Mouse (Mus musculus): Measurements from ENCODE around the gene Sh3bgrl2. TPM values are rescaled to one million over a fixed set of nuclear protein-coding genes. Genes with fewer than 3 reads are reported as not detected.

Sh3bgrl2 gene
- polyA plus RNA-seq, 1 experiment from 2014 or later = 13.2 TPM

GRCm38 (mm10) chr9:83576689-83577057 is 28.5 kb downstream of the Sh3bgrl2 start:
- H3K4me3 ChIP-seq (ENCODE audit: low read depth, low read length) = no peak overlapping the region
- H3K27ac ChIP-seq (ENCODE audit: low read depth, low read length) = no peak overlapping the region
- WGBS = 34% methylated on average over 3 of the region's 3 CpGs
- H3K9ac ChIP-seq (ENCODE audit: low read length) = no peak overlapping the region
- H3K4me2 ChIP-seq (ENCODE audit: low read depth, low read length, severe bottlenecking) = no peak overlapping the region
- no peaks in the 10 kb centered on the region for H3K27me3 ChIP-seq (ENCODE audit: control insufficient read depth, insufficient read depth, low read length)
- DNase-seq (ENCODE audit: low spot score) = peak; percentile 62
- ATAC-seq (replicated peaks; ENCODE audit: low FRiP score) = peak; percentile 67; the same call in 1 of the 2 replicates
- H3K9me3 ChIP-seq (ENCODE audit: control insufficient read depth, low read length) = no peaks in the 10 kb centered on the region
- no peaks in the 10 kb centered on the region for H3K36me3 ChIP-seq (ENCODE audit: control insufficient read depth, insufficient read depth, low read length)
- no peaks in the 10 kb centered on the region; the same call in 1 of the 2 replicates for H3K4me1 ChIP-seq (replicated peaks; ENCODE audit: control insufficient read depth, insufficient read depth, low read length)

- H3K4me2 ChIP-seq (ENCODE audit: low read depth, low read length, severe bottlenecking) = no peak overlapping the region
- no peaks in the 10 kb centered on the region; the same call in 1 of the 2 replicates for H3K4me1 ChIP-seq (replicated peaks; ENCODE audit: control insufficient read depth, insufficient read depth, low read length)
- H3K36me3 ChIP-seq (ENCODE audit: control insufficient read depth, insufficient read depth, low read length) = no peaks in the 10 kb centered on the region
- H3K27me3 ChIP-seq (ENCODE audit: control insufficient read depth, insufficient read depth, low read length) = no peaks in the 10 kb centered on the region
- no peak overlapping the region for H3K9ac ChIP-seq (ENCODE audit: low read length)
- no peaks in the 10 kb centered on the region for H3K9me3 ChIP-seq (ENCODE audit: control insufficient read depth, low read length)
- H3K4me3 ChIP-seq (ENCODE audit: low read depth, low read length) = no peak overlapping the region
- ATAC-seq (replicated peaks; ENCODE audit: low FRiP score) (no peak), DNase-seq (ENCODE audit: low spot score) (peak; percentile 10)
- H3K27ac ChIP-seq (ENCODE audit: low read depth, low read length) = no peak overlapping the region
- 87% methylated on average over 7 of the region's 7 CpGs for WGBS
These were observed 29.1 kb downstream of the Sh3bgrl2 start for GRCm38 (mm10) chr9:83577260-83577659.

GRCm38 (mm10) chr9:83579049-83579448 is 30.9 kb downstream of the Sh3bgrl2 start:
- 90% methylated on average over 4 of the region's 4 CpGs for WGBS

GRCm38 (mm10) chr9:83582748-83583147 is 34.6 kb downstream of the Sh3bgrl2 start:
- DNase-seq (ENCODE audit: low spot score) = no peak
- Histone ChIP-seq H3K36me3 (ENCODE audit: control insufficient read depth, insufficient read depth, low read length) (no peaks in the 10 kb centered on the region), H3K4me3 (ENCODE audit: low read depth, low read length) (no peak overlapping the region), H3K9ac (ENCODE audit: low read length) (no peak overlapping the region), H3K9me3 (ENCODE audit: control insufficient read depth, low read length) (no peaks in the 10 kb centered on the region), H3K4me2 (ENCODE audit: low read depth, low read length, severe bottlenecking) (no peak overlapping the region), H3K4me1 (replicated peaks; ENCODE audit: control insufficient read depth, insufficient read depth, low read length) (no peaks in the 10 kb centered on the region), H3K27me3 (ENCODE audit: control insufficient read depth, insufficient read depth, low read length) (no peaks in the 10 kb centered on the region), H3K27ac (ENCODE audit: low read depth, low read length) (no peak overlapping the region)
- WGBS = 63% methylated on average over 7 of the region's 7 CpGs
- no peak for ATAC-seq (replicated peaks; ENCODE audit: low FRiP score)

More at GRCm38 (mm10) chr9:83579049-83579448, 30.9 kb downstream of the Sh3bgrl2 start:
- Histone ChIP-seq H3K27me3 (ENCODE audit: control insufficient read depth, insufficient read depth, low read length) (no peaks in the 10 kb centered on the region), H3K4me2 (ENCODE audit: low read depth, low read length, severe bottlenecking) (no peak overlapping the region), H3K9ac (ENCODE audit: low read length) (no peak overlapping the region), H3K36me3 (ENCODE audit: control insufficient read depth, insufficient read depth, low read length) (no peaks in the 10 kb centered on the region), H3K27ac (ENCODE audit: low read depth, low read length) (no peak overlapping the region), H3K9me3 (ENCODE audit: control insufficient read depth, low read length) (no peaks in the 10 kb centered on the region), H3K4me1 (replicated peaks; ENCODE audit: control insufficient read depth, insufficient read depth, low read length) (no peaks in the 10 kb centered on the region; the same call in 1 of the 2 replicates), H3K4me3 (ENCODE audit: low read depth, low read length) (no peak overlapping the region)
- DNase-seq (ENCODE audit: low spot score) (no peak), ATAC-seq (replicated peaks; ENCODE audit: low FRiP score) (no peak)

GRCm38 (mm10) chr9:83586316-83587050 is 38.4 kb downstream of the Sh3bgrl2 start:
- Histone ChIP-seq H3K27me3 (ENCODE audit: control insufficient read depth, insufficient read depth, low read length) (no peaks in the 10 kb centered on the region), H3K36me3 (ENCODE audit: control insufficient read depth, insufficient read depth, low read length) (no peaks in the 10 kb centered on the region), H3K9ac (ENCODE audit: low read length) (no peak overlapping the region), H3K27ac (ENCODE audit: low read depth, low read length) (no peak overlapping the region), H3K4me1 (replicated peaks; ENCODE audit: control insufficient read depth, insufficient read depth, low read length) (no peaks in the 10 kb centered on the region), H3K9me3 (ENCODE audit: control insufficient read depth, low read length) (no peaks in the 10 kb centered on the region), H3K4me2 (ENCODE audit: low read depth, low read length, severe bottlenecking) (no peak overlapping the region), H3K4me3 (ENCODE audit: low read depth, low read length) (no peak overlapping the region)
- ATAC-seq (replicated peaks; ENCODE audit: low FRiP score) (no peak), DNase-seq (ENCODE audit: low spot score) (no peak)
- WGBS = 93% methylated on average over 17 of the region's 17 CpGs

- DNase-seq (ENCODE audit: low spot score) (no peak), ATAC-seq (replicated peaks; ENCODE audit: low FRiP score) (no peak)
- Histone ChIP-seq H3K9me3 (ENCODE audit: control insufficient read depth, low read length) (no peaks in the 10 kb centered on the region), H3K4me2 (ENCODE audit: low read depth, low read length, severe bottlenecking) (no peak overlapping the region), H3K27ac (ENCODE audit: low read depth, low read length) (no peak overlapping the region), H3K4me3 (ENCODE audit: low read depth, low read length) (no peak overlapping the region), H3K9ac (ENCODE audit: low read length) (no peak overlapping the region), H3K36me3 (ENCODE audit: control insufficient read depth, insufficient read depth, low read length) (no peaks in the 10 kb centered on the region), H3K4me1 (replicated peaks; ENCODE audit: control insufficient read depth, insufficient read depth, low read length) (no peaks in the 10 kb centered on the region), H3K27me3 (ENCODE audit: control insufficient read depth, insufficient read depth, low read length) (no peaks in the 10 kb centered on the region)
- WGBS = 92% methylated on average over 9 of the region's 9 CpGs
These were observed 39.0 kb downstream of the Sh3bgrl2 start for GRCm38 (mm10) chr9:83587116-83587515.

GRCm38 (mm10) chr9:83589063-83589462 is 40.9 kb downstream of the Sh3bgrl2 start:
- Histone ChIP-seq H3K4me1 (replicated peaks; ENCODE audit: control insufficient read depth, insufficient read depth, low read length) (no peaks in the 10 kb centered on the region), H3K27me3 (ENCODE audit: control insufficient read depth, insufficient read depth, low read length) (no peaks in the 10 kb centered on the region), H3K27ac (ENCODE audit: low read depth, low read length) (no peak overlapping the region), H3K4me2 (ENCODE audit: low read depth, low read length, severe bottlenecking) (no peak overlapping the region), H3K9ac (ENCODE audit: low read length) (no peak overlapping the region), H3K9me3 (ENCODE audit: control insufficient read depth, low read length) (no peaks in the 10 kb centered on the region), H3K36me3 (ENCODE audit: control insufficient read depth, insufficient read depth, low read length) (no peaks in the 10 kb centered on the region), H3K4me3 (ENCODE audit: low read depth, low read length) (no peak overlapping the region)
- ATAC-seq (replicated peaks; ENCODE audit: low FRiP score) (no peak), DNase-seq (ENCODE audit: low spot score) (no peak)
- WGBS = 97% methylated on average over 2 of the region's 2 CpGs

DNA sequence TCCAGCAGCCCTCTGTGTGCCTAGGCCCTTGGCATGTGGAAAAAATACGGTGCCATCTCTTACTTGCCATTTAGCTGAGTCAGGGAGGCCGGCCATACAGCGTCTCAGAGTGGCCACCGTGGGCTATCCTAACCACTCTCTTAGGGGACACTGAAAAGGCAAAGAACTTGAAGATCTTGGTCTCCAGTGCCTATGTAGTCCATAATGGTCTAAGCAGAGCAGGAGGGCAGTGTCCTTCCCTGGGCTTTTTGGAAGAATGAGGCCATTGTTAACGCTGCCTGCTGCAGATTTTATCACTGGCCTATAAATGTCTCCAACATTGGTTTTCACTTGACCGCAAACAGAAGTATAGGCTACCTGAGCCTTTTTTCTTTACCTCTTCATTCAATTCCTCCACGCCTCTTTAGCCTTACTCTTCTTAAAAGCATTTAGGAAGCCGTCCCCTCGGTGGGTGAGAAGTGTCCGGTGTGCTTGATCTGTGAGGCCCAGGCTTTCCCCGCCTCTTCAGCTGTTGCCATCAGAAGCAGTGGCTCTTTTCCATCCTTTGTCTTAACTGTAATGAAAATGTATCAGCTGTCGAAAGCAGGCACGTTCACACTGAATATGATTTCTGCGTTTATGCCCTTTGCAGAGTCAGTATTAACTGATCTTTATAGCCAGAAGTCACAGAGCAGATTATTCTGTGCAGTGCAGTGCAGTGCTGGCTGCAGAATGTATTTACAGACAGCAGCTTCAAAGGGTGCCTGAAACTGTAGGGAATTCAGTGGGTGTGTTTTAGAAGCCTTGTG is 41.7 kb downstream of the Sh3bgrl2 start:
- Histone ChIP-seq H3K36me3 (ENCODE audit: control insufficient read depth, insufficient read depth, low read length) (no peaks in the 10 kb centered on the region), H3K27ac (ENCODE audit: low read depth, low read length) (no peak overlapping the region), H3K9ac (ENCODE audit: low read length) (no peak overlapping the region), H3K4me2 (ENCODE audit: low read depth, low read length, severe bottlenecking) (no peak overlapping the region), H3K4me1 (replicated peaks; ENCODE audit: control insufficient read depth, insufficient read depth, low read length) (no peaks in the 10 kb centered on the region), H3K27me3 (ENCODE audit: control insufficient read depth, insufficient read depth, low read length) (no peaks in the 10 kb centered on the region), H3K4me3 (ENCODE audit: low read depth, low read length) (no peak overlapping the region), H3K9me3 (ENCODE audit: control insufficient read depth, low read length) (no peaks in the 10 kb centered on the region)
- WGBS = 68% methylated on average over 14 of the region's 14 CpGs
- ATAC-seq (replicated peaks; ENCODE audit: low FRiP score) (no peak), DNase-seq (ENCODE audit: low spot score) (no peak)

Measured in forebrain, embryonic 11.5 days (tissue).